Mouse (Mus musculus) urinary bladder, postnatal 14 days (tissue): Measurements from ENCODE around the gene Dnajc11.

Experiments
- DNase-seq: peaks from one replicate; pipeline ENCODE4 v3.0.0; 2021; ENCODE audit warnings: low spot score

The Dnajc11 gene

DNA sequence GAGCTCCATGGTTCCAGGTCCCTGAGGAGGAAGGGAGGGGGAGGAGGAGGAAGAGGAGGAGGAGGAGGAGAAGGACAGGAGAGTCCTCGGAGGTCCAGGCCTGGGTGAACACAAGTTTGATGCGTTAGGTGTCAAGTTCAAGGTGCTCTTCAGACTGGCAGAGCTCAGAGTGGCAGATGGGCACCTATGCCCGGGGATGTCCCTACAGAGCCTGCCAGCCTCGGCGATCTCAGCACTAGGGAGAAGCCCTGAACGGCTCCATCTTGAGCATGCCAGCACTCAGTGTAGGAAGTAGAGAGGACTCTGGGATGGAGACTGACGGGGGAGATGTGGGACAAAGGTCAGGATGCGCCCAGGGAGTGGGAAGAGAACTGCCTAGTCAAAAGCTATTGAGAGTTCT is 53.2 kb downstream of the Dnajc11 start:
- no peak for DNase-seq

DNA sequence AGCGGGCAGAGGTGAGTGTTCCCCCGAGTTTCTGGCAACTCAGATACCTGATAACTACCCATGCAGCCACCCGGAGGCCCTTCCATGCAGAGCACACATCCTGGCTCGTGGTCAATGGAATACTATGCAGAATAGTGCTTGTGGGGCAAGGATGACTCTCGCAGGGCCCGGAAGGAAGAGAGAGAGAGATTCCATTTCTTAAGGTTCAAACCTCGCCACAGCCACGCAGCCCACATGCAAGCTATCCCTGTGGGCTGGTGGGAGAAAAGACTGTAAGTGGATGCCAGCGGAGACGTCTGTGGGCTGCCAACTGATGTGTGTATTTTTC is 54.5 kb downstream of the Dnajc11 start:
- no peak for DNase-seq

DNA sequence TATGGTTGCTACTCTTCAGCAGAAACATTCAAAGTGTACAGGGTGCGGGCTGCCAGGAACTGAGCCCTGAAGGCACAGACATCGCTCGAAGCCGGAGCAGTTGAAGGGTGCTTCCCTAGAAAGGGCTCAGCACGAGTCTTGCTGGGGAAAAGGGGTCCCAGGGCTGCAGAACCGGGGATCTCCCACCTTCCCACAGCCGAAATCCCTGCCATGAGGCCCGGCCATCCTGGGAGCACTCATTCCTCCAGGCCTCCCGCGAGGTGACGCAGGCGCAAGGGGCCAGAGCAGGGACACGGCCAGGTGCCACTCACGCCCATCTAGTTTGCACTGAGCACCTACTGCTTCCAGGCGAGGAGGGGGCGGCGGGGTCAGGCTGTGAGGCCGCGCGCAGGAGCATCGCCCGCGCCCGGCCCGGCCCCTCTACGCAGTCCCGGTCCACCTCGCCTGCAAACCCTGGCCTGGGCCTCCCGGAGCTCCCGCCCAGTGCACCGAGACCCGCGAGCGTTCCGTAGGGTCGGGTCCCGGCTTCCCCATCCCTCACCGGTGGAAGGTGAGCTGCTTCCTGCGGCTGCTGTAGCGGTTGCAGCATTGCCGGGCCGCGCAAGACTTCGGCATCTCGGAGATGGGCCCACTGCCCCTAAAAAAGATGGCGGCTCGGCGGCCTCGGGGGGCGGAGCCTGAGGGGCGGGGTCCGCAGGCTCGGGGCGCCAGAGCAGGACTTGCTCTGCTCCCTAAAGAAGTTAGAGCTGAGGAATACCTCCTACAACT is 55.0 kb downstream of the Dnajc11 start, which contains the start of gene Thap3:
Gene Thap3, minus strand, starts transcription at position 656 of the 768 bp plus-strand sequence.
- DNase-seq = peak; percentile 86

DNA sequence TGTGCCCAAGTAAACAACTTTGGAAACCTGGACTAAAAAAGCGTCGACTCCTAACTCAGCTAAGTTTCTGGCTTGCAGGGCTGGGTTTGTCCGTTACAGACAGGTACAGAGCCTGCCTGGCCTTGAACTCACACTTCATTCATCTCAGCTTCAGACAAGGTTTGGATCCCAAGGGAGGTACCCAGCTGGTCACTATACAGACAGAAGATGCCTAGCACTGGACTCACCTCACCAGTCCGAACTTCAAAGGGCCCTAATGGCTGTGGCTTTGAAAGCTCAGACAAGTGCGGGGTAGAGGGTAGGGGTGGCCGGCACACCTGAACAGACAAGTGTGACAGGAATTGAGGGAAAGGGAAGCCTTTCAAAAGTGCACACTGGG is 55.6 kb downstream of the Dnajc11 start:
- no peak for DNase-seq

- DNase-seq = no peak
Measured at GRCm38 (mm10) chr4:151992091-151992490, 58.6 kb downstream of the Dnajc11 start.

GRCm38 (mm10) chr4:151993035-151993434 is 59.5 kb downstream of the Dnajc11 start:
- no peak for DNase-seq

- peak; percentile 43 for DNase-seq
Measured at GRCm38 (mm10) chr4:151994228-151995171, 61.0 kb downstream of the Dnajc11 start.

DNA sequence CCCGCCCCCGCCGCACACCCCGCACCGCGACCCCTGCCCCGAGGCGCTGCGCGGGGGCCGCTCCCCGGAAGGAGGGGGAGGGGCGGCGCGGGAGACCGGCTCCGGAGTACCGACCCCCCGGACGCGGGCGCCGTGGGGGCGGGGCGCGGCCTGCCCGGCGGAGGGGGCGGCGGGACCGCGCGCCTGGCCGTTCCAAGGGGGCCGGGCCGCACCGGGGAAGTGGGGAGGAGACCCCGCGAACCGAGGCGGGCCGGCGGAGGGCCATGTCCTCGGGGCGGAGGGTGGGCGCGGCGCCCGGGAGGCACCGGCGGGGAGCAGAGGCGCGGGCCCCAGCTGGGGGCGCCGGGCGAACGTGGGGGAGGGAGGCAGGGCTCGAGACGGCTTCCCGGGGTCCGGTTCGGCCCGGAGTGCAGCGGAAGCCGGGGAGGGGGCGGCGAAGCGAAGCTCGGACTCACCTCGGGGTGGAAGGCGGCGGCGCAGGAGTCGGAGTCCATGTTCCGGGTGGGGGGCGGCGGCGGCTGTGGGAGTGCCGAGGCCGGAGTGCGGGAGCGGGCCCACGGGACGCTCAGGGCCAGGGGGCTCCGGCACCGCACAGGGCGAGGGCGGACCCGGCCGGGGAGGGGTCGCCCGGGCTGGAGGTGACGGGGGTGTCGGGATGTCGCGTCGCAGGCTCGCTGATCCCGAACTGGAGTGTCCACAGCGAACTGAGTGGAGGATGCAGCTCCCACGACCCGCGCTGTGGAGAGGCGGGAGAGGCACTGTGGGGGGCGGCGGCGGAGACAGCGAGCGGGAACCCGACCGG is 62.1 kb downstream of the Dnajc11 start:
- peak; percentile 42 for DNase-seq

- peak; percentile 99 for DNase-seq
Measured at GRCm38 (mm10) chr4:151996173-151996950, 62.9 kb downstream of the Dnajc11 start, which contains the start of gene Phf13. Gene Phf13, minus strand, starts transcription at chr4:151996258.

DNA sequence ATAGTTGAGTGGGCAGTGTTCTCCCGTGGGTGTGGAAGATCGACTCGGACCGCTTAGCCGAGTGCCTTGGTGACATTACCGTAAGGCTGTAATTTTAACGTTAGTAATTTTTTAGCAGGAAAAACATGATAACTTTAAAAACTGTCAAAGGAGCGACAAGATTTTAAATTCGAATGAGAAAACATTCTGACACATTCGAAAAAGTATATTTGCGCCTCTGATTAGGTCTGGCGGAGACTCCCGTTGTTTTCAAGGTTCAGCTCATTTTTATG is 63.4 kb downstream of the Dnajc11 start:
- DNase-seq = no peak

DNA sequence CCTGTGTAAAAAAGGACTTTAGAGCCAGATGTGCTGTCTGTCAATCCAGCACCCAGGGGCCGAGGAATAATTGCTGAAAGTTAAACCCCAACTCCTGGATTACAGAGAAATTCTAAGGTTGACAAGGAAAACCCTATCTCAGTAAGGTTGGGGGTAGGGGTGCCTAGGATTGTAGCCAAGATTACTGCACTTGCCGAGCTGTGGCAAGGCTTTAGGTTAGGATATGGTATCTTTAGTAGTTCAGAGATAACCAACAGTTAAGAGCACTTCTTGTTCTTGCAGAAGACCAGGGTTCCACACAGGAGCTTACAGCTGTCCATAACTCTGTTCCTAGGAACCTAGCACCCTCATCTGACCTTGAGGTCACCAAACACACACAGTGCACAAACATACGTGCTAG is 64.2 kb downstream of the Dnajc11 start:
- DNase-seq = no peak

- DNase-seq = no peak
Measured at GRCm38 (mm10) chr4:151999481-151999880, 66.0 kb downstream of the Dnajc11 start.

DNA sequence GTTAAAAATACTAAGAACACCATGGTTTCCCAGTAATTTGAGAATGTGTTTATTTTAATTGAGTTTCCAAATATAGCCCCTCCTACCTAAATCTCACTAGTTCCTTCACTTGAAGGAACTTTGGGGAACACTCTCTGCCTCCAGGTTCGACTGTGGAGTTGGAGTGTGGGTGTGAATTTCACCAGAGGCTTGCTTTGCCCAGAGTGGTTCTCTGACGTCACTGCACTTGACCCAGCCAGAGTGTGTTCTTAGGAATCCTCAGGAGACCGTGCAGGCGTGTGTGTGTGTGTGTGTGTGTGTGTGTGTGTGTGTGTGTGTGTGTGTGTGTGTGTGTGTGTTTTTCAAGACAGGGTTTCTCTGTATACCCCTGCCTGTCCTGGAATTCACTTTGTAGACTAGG is 67.4 kb downstream of the Dnajc11 start:
- DNase-seq = no peak

DNA sequence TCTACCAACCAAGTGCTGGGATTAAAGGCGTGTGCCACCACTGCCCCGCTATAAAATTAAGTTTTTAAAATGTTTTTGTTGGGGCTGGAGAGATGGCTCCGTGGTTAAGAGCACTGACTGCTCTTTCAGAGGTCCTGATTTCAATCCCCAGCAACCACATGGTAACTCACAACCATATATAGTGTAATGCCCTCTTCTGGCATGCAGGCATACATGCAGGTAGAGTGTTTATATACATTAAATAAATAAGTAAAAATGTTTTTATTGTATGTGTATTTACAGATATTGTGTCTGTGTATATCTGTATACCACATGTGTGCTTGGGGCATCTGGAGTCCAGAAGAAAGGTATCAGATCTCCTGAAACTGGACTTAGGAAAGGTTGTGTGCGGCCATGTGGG is 67.8 kb downstream of the Dnajc11 start:
- DNase-seq = no peak

GRCm38 (mm10) chr4:152002063-152002462 is 68.6 kb downstream of the Dnajc11 start:
- DNase-seq = no peak

GRCm38 (mm10) chr4:152006137-152006536 is 72.6 kb downstream of the Dnajc11 start:
- no peak for DNase-seq

DNA sequence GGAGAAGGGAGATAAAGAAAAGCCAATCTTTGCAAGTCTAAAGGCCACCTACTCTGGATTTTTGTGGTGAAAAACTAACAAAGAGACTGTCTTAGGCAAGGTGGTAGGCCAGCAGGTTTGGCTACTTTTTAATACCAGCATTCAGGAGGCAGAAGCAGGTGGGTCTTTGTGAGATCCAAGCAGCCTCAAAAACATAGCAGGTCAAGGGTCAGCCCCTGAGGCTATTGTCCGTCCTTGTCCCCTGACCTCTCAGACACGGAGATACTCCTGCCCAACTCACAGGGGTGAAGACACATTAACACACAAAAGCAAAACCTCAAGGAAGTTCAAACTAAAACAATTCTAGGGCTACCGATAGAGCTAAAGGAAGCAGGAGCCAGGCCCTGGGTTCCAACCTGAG is 73.3 kb downstream of the Dnajc11 start:
- DNase-seq = no peak

- peak; percentile 49 for DNase-seq
Measured at GRCm38 (mm10) chr4:152007481-152008147, 74.1 kb downstream of the Dnajc11 start.

GRCm38 (mm10) chr4:152008148-152008500 is 74.6 kb downstream of the Dnajc11 start:
- DNase-seq = no peak

GRCm38 (mm10) chr4:152008622-152009075 is 75.2 kb downstream of the Dnajc11 start, which contains the start of gene Klhl21:
Gene Klhl21, plus strand, starts transcription at chr4:152008803.
- peak; percentile 96 for DNase-seq
